Mouse (Mus musculus) hindbrain, embryonic 10.5 days (tissue): ENCODE measurements around the gene Unc5a. TPM values are rescaled to one million over a fixed set of nuclear protein-coding genes. Genes with fewer than 3 reads are reported as not detected.

Experiments
- DNase-seq: peaks from one replicate; pipeline ENCODE4 v3.0.0-alpha.2; 2017; ENCODE audit warnings: low spot score
- H3K27ac ChIP-seq: fragments of 300-500 bp; sonication (generic); 2 replicates; pipeline ENCODE4 v1.5.1; 2016; ENCODE audit warnings: mild to moderate bottlenecking, moderate library complexity
- H3K27me3 ChIP-seq: fragments of 300-500 bp; sonication (generic); 2 replicates; pipeline ENCODE4 v1.6.1; 2016; ENCODE audit warnings: mild to moderate bottlenecking; ENCODE audit not compliant: poor library complexity, insufficient read depth, severe bottlenecking
- H3K36me3 ChIP-seq: fragments of 300-500 bp; sonication (generic); 2 replicates; pipeline ENCODE4 v1.6.1; 2016; ENCODE audit warnings: mild to moderate bottlenecking, moderate library complexity
- H3K4me1 ChIP-seq: fragments of 300-500 bp; sonication (generic); replicated peaks from 2 replicates; pipeline ENCODE4 v1.6.1; 2016; ENCODE audit warnings: mild to moderate bottlenecking
- H3K4me3 ChIP-seq: fragments of 300-500 bp; sonication (generic); 2 replicates; pipeline ENCODE4 v1.5.1; 2016; ENCODE audit warnings: mild to moderate bottlenecking, moderate library complexity
- H3K9me3 ChIP-seq: fragments of 300-500 bp; sonication (generic); 2 replicates; pipeline ENCODE4 v1.6.1; 2016; ENCODE audit warnings: mild to moderate bottlenecking, moderate library complexity
- WGBS: fragments of 180-500 bp; shearing (Covaris S2); methylation state at CpG from one replicate; pipeline ENCODE4 v1.1.7; 2016; 5-methylcytosine and 5-hydroxymethylcytosine counted together
- polyA plus RNA-seq: library from polyadenylated mRNA; unstranded; fragments of >200 nt; fragmentation: Nextera tagmentation; extraction: Ambion mirVana; gene quantifications from 2 replicates; pipeline ENCODE4 v1.2.1, GENCODE M21; 2016

The Unc5a gene
- polyA plus RNA-seq, 1 experiment from 2014 or later: 4.4 TPM

DNA sequence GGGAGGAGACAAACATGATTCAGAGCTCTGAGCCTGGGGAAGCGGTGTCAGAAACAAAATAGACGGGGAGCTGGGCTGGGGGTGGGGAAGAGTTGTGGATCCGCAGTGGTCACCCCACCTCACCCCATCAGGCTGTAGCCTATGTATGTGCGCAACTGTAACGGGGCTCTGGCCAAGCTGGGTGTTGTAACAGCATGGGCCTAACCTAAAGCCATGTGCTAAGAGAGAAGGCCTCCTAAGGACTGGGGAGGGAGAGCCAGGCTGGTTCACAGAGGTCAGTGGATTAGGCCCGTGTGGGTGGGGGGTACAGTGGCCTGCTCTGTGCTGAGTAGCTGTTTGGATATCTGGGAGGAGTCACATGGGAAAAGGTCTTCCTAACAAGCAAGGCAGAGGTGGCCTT is 10.6 kb downstream of the Unc5a start:
- peaks cover 100% of the 10 kb centered on the region for H3K27me3 ChIP-seq
- WGBS: 52% methylated on average over 6 of the region's 6 CpGs
- no peak for DNase-seq
- H3K9me3 ChIP-seq: no peaks in the 10 kb centered on the region
- no peaks in the 10 kb centered on the region for H3K36me3 ChIP-seq
- peak overlapping the region; percentile 41 for H3K27ac ChIP-seq
- peaks cover 75% of the 10 kb centered on the region for H3K4me1 ChIP-seq
- H3K4me3 ChIP-seq: no peak overlapping the region

DNA sequence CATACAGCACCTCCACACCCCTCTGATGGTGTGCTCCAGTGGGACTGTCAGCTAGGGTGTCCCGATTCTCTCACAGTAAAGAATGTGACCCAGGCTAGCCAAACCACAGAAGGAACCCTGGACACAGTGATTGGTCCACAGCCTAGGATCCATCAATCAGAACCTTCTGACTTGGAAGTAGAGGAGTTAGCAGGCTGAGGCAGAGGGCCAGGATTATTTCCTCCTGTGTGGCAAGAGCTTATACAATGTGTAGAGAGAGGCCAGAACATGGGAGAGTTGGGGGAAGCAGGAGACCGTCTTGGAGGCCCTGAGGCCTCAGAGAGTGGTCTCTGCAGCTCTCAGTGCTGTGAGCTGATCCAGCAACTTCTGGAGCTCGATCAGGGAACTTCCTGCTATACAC is 11.3 kb downstream of the Unc5a start:
- no peaks in the 10 kb centered on the region for H3K36me3 ChIP-seq
- H3K4me3 ChIP-seq: no peak overlapping the region
- WGBS: 81% methylated on average over 3 of the region's 3 CpGs
- no peak for DNase-seq
- H3K27ac ChIP-seq: no peak overlapping the region
- H3K27me3 ChIP-seq: peaks cover 100% of the 10 kb centered on the region
- no peaks in the 10 kb centered on the region for H3K9me3 ChIP-seq
- H3K4me1 ChIP-seq: peaks cover 68% of the 10 kb centered on the region

DNA sequence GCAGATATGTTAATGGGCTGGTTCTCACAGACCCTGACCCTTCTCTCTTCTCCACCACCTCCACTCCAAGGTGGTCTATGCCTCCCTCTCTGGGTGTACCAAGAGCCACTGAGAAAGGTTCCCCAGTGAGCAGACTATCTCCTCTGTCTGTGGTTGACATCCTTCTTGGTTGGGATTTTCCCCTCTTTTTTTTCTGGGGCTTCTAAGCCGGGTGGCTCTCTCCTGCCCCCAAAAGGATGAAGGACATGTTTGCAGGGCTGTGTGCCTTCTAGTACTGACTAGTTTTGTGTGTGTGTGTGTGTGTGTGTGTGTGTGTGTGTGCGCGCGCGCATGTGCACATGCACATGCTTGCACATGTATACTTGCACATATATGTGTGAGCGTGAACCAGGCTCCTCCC is 16.0 kb downstream of the Unc5a start:
- H3K36me3 ChIP-seq: no peaks in the 10 kb centered on the region
- peaks cover 100% of the 10 kb centered on the region for H3K27me3 ChIP-seq
- H3K4me1 ChIP-seq: peaks cover 71% of the 10 kb centered on the region
- WGBS: 79% methylated on average over 6 of the region's 6 CpGs
- no peak overlapping the region for H3K27ac ChIP-seq
- DNase-seq: no peak
- no peaks in the 10 kb centered on the region for H3K9me3 ChIP-seq
- H3K4me3 ChIP-seq: no peak overlapping the region

DNA sequence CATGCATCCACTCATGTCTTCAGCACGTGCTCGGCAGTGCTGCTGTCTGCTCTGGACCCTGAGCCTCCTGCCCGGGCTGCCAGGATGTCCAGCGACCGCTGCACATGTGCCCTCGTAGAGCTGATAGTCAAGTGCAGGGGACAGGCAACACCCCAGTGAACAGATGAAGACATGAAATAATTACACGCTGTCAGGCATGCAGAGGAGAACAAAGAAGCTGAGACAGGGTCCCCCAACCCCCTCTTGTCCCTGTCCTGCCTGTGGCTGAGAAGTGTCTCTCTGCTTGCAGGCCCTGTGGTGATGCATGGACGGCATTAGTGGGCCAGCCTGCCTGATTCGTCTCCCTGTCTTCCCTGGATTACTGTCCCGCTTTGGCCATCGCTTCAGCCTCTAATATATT is 18.3 kb downstream of the Unc5a start:
- DNase-seq: no peak
- peaks cover 60% of the 10 kb centered on the region for H3K4me1 ChIP-seq
- WGBS: 47% methylated on average over 11 of the region's 11 CpGs
- H3K27me3 ChIP-seq: peaks cover 100% of the 10 kb centered on the region
- H3K4me3 ChIP-seq: no peak overlapping the region
- no peaks in the 10 kb centered on the region for H3K36me3 ChIP-seq
- peak overlapping the region; percentile 1; the same call in 1 of the 2 replicates for H3K27ac ChIP-seq
- H3K9me3 ChIP-seq: no peaks in the 10 kb centered on the region

DNA sequence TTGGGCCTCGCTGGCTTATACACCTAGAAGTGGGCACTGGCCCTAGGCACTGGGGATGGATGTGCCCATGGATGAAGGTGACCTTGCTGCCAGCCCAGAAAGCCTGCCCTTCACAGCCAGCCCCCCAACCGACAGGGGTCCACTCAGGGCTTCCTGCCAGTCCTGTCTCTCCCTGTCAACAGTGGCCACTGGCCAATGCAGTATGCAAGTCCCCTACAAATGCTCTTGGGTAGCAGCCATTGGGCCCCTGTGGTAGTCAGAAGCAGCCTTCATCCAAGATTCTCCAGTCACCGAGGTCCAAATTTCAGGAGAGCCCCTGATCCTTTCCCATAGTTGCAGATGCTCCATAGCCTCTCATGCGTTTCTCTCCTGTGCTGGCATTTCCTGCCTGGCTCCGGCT is 19.4 kb downstream of the Unc5a start:
- no peaks in the 10 kb centered on the region for H3K36me3 ChIP-seq
- H3K4me1 ChIP-seq: peaks cover 56% of the 10 kb centered on the region
- peaks cover 100% of the 10 kb centered on the region for H3K27me3 ChIP-seq
- peak overlapping the region; percentile 35; the same call in 1 of the 2 replicates for H3K27ac ChIP-seq
- 73% methylated on average over 5 of the region's 5 CpGs for WGBS
- DNase-seq: no peak
- no peaks in the 10 kb centered on the region for H3K9me3 ChIP-seq
- H3K4me3 ChIP-seq: no peak overlapping the region

DNA sequence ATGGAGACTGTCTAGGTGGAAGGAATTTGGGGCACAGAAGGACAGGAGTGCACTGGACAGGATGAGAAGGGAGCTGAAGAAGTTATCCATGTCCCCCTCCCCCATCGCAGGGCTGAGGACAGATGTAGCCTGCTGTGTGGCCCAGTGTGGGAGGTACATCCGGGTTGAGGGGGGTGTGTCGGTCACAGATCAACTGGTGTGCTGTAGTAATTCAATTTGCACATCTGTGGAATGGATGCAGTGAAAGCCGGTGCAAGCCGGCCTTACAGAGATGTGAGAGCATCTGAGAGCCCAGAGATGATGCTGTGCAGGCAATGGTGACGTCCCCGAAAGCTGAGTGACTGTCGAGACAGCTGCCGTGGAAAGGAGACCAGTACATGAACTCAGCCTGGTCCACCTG is 20.3 kb downstream of the Unc5a start:
- Histone ChIP-seq H3K27me3 (peaks cover 100% of the 10 kb centered on the region), H3K4me3 (no peak overlapping the region), H3K27ac (no peak overlapping the region), H3K9me3 (no peaks in the 10 kb centered on the region), H3K36me3 (no peaks in the 10 kb centered on the region), H3K4me1 (peaks cover 51% of the 10 kb centered on the region)
- DNase-seq: no peak
- WGBS: 46% methylated on average over 9 of the region's 9 CpGs

DNA sequence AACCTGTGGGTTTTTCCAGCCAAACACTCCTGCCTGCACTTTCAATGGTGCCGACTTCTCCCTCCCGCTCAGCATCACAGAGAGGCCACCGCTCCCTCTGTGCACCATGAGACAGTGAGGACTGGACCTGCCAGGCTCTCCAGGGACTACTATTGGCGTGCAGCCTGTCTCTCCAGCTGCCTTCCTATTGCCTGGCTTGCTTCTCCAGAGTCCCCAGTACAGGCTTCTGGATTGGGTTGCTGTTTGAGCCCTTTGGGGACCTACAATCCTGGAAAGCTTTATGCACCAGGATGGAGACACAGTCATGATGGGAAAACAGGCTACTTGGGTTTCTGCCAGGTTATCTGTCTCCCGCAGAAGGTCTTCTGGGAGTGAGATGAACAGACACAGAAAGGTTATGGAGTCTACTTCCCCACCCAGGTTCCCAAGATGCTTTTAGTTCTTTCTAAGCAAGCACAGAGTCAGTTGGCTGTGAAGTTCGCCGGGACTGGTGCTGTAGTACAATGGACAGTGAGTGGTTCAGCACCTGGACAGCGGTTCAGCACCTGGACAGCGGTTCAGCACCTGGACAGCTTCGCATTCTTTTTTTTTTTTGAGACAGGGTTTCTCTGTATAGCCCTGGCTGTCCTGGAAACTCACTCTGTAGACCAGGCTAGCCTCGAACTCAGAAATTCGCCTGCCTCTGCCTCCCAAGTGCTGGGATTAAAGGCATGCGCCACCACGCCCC is 21.5 kb downstream of the Unc5a start:
- Histone ChIP-seq H3K9me3 (no peaks in the 10 kb centered on the region), H3K4me1 (peaks cover 61% of the 10 kb centered on the region), H3K27ac (no peak overlapping the region), H3K36me3 (no peaks in the 10 kb centered on the region), H3K27me3 (peaks cover 100% of the 10 kb centered on the region), H3K4me3 (no peak overlapping the region)
- peak; percentile 70 for DNase-seq
- WGBS: 39% methylated on average over 14 of the region's 14 CpGs

DNA sequence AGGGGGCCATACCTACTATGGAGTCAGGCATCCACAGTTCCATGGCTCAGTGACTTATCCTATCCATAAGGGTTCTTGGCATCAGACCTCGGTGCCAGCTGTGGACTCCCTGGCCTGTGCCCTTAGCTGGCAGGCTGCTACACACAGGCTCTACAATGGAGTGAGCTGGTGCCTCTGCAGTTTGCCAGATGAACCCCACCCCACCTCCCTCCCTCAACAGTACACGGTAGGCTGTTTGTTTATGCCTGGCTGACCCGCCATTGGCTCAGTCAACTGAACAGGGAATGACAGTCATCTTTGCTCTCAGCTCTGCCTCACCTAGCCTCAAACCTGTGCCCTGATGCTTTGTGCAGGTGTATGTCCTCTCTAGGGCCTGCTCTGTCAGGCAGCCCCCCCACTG is 26.3 kb downstream of the Unc5a start:
- peak overlapping the region; percentile 36; the same call in 1 of the 2 replicates for H3K27ac ChIP-seq
- no peaks in the 10 kb centered on the region for H3K36me3 ChIP-seq
- peaks cover 99% of the 10 kb centered on the region for H3K27me3 ChIP-seq
- DNase-seq: no peak
- H3K9me3 ChIP-seq: no peaks in the 10 kb centered on the region
- 54% methylated on average over 3 of the region's 3 CpGs for WGBS
- H3K4me1 ChIP-seq: peaks cover 65% of the 10 kb centered on the region
- H3K4me3 ChIP-seq: no peak overlapping the region

DNA sequence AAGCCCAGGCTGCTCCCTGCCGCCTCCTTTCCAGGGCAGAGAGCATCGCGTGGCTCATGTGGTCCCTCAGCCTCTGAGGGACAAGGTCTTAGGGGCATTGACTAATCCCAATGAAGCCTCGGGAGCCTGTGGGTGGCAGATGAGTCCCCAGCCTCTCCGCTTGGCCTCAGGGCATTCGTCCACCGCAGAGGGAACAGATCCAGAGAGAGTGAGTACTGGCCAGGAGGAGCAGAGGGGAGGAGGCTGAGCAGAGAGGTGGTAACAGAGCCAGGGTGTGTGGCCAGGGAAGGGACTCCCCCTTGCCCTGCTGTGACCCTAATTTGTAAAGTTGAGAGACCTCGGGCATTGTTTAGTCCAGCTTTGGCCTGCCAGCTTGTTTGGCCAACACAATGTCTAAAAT is 29.6 kb downstream of the Unc5a start:
- H3K27ac ChIP-seq: peak overlapping the region; percentile 36; the same call in 1 of the 2 replicates
- DNase-seq: no peak
- H3K36me3 ChIP-seq: no peaks in the 10 kb centered on the region
- H3K4me3 ChIP-seq: no peak overlapping the region
- peaks cover 99% of the 10 kb centered on the region for H3K27me3 ChIP-seq
- H3K4me1 ChIP-seq: peaks cover 67% of the 10 kb centered on the region
- 43% methylated on average over 8 of the region's 8 CpGs for WGBS
- H3K9me3 ChIP-seq: no peaks in the 10 kb centered on the region

DNA sequence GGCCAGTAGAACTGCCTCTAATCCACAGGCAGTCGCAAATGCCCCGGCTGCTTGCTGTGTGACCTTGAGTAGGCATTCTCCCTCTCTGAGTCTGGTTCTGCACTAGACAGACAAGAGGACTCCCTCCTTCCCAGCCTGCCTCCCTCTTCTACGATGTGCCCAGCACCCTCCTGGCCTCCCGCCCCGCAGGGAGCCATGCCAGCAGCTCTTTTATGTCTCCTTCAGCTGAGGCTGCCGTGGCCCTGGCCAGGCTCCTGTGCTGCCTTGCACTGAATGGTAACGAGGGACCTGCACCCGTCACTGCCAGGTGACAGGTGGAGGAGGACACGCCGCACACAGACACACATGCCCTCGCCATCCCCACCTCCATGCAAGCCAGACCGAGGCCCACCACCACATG is 31.7 kb downstream of the Unc5a start:
- no peaks in the 10 kb centered on the region for H3K9me3 ChIP-seq
- WGBS: 75% methylated on average over 12 of the region's 12 CpGs
- DNase-seq: no peak
- peaks cover 99% of the 10 kb centered on the region for H3K27me3 ChIP-seq
- H3K27ac ChIP-seq: peak overlapping the region; percentile 35; the same call in 1 of the 2 replicates
- H3K4me1 ChIP-seq: peaks cover 55% of the 10 kb centered on the region
- no peak overlapping the region for H3K4me3 ChIP-seq
- no peaks in the 10 kb centered on the region for H3K36me3 ChIP-seq

DNA sequence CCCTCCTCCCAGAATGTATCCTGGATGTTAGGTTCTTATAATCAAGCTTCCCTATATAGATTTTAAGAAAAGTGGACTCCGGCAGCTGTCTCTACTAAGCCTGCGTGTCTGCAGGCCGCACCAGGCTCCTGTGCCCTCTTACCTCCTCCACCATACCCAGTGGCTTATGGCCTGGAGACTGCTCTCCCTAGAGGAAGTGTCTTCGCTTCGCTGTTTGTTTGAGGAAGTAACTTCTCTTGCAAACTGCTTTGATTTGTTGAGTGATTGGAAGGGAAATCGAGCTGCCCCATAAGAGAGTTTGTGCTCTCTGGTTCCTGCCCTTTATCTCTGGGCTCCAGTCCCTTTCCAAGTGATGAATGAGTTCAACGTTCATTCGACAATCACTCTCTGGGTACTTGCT is 33.8 kb downstream of the Unc5a start:
- DNase-seq: no peak
- no peaks in the 10 kb centered on the region for H3K36me3 ChIP-seq
- peaks cover 60% of the 10 kb centered on the region for H3K4me1 ChIP-seq
- H3K27me3 ChIP-seq: peaks cover 99% of the 10 kb centered on the region
- H3K9me3 ChIP-seq: no peaks in the 10 kb centered on the region
- 83% methylated on average over 8 of the region's 8 CpGs for WGBS
- H3K4me3 ChIP-seq: no peak overlapping the region
- H3K27ac ChIP-seq: no peak overlapping the region

DNA sequence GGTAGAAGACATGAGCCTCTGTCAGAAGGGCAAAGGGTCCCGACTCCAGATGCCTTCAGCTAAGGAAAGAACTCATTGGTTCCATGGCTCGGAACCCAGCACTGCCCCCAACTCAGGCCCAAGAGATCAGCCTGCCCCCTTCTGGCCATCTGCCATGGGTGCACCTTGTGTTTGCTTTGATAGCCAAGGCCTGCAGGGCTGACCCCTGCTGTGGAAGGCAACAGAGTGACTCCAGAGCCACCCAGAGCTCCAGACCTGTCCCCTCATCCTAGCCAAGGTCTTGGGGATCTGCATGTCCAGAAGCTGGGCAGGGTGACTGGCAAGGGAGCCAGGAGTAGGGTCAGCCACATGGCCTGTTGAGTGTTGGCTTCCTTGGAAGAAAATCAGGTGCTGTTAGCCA is 34.4 kb downstream of the Unc5a start:
- Histone ChIP-seq H3K27me3 (peaks cover 99% of the 10 kb centered on the region), H3K36me3 (no peaks in the 10 kb centered on the region), H3K27ac (no peak overlapping the region), H3K9me3 (no peaks in the 10 kb centered on the region), H3K4me1 (peaks cover 60% of the 10 kb centered on the region), H3K4me3 (no peak overlapping the region)
- DNase-seq: no peak
- 57% methylated on average over 2 of the region's 2 CpGs for WGBS

DNA sequence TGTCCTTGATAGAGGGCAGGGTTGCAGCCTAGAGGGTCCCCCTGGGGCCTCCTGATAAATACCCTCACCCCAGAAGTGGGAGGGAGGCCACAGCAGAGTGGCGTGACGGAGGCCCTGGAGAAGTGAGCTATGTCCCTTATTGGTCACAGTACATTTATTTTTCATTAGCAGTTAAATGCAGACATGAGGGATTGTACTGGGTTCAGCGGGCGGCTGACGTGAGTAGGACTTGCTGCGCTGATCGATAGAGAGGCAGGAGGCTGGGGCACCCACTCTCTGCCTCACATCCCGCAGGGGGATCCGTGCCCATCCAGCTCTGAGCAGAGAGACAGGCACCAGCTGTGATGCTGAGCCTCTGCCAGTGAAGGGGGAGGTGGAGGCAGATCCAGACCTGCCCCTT is 38.2 kb downstream of the Unc5a start:
- H3K27ac ChIP-seq: no peak overlapping the region
- H3K9me3 ChIP-seq: no peaks in the 10 kb centered on the region
- H3K27me3 ChIP-seq: peaks cover 99% of the 10 kb centered on the region
- DNase-seq: no peak
- no peaks in the 10 kb centered on the region for H3K36me3 ChIP-seq
- H3K4me3 ChIP-seq: no peak overlapping the region
- H3K4me1 ChIP-seq: peaks cover 64% of the 10 kb centered on the region
- 65% methylated on average over 9 of the region's 9 CpGs for WGBS
